Mouse (Mus musculus): ENCODE results near the gene Rap1b. TPM values are rescaled to one million over a fixed set of nuclear protein-coding genes. Genes with fewer than 3 reads are reported as not detected.

The Rap1b gene
- polyA plus RNA-seq, 2 experiments = 46.7 to 101 TPM

- H3K9ac ChIP-seq (replicated peaks) = no peak overlapping the region
- WGBS (ENCODE audit: insufficient replicate concordance) = 60% methylated on average over 4 of the region's 4 CpGs
- H3K4me3 ChIP-seq (ENCODE audit: insufficient read depth in 1 of 2, low read depth in 2 of 2, low read length in 2 of 2) = no peak overlapping the region
- no peaks in the 10 kb centered on the region for H3K36me3 ChIP-seq (replicated peaks; ENCODE audit: control insufficient read depth, insufficient read depth, low read depth)
- no peaks in the 10 kb centered on the region for H3K9me3 ChIP-seq (ENCODE audit: control insufficient read depth, low read length)
- no peak overlapping the region for H3K4me2 ChIP-seq (ENCODE audit: low read depth)
- TF ChIP-seq CTCF (IDR thresholded peaks at IDR 0.05; ENCODE audit: low read depth) (no peak), EP300 (IDR thresholded peaks at IDR 0.05; ENCODE audit: low read depth) (no peak)
- ATAC-seq (ENCODE audit: insufficient read depth) (no peak), DNase-seq (ENCODE audit: low read depth in 3 of 3, low spot score in 3 of 3) (no peak)
- no peak overlapping the region for H3K27ac ChIP-seq
- H3K4me1 ChIP-seq (replicated peaks; ENCODE audit: control insufficient read depth in 2 of 2, insufficient read depth in 2 of 2, low read length in 1 of 2) = peaks cover 7 to 37% of the 10 kb centered on the region in 2 experiments
- H3K27me3 ChIP-seq (ENCODE audit: control insufficient read depth, insufficient read depth, low read length) = no peaks in the 10 kb centered on the region
These were observed 16.8 kb downstream of the Rap1b start for GRCm38 (mm10) chr10:117829022-117829421.

- ATAC-seq (ENCODE audit: insufficient read depth) = no peak
- Histone ChIP-seq H3K27ac (no peak overlapping the region), H3K36me3 (replicated peaks; ENCODE audit: control insufficient read depth, insufficient read depth, low read depth) (no peaks in the 10 kb centered on the region), H3K27me3 (ENCODE audit: control insufficient read depth, insufficient read depth, low read length) (no peaks in the 10 kb centered on the region), H3K4me1 (replicated peaks; ENCODE audit: control insufficient read depth in 2 of 2, insufficient read depth in 2 of 2, low read length in 1 of 2) (peaks cover 7 to 37% of the 10 kb centered on the region in 2 experiments), H3K4me2 (ENCODE audit: low read depth) (no peak overlapping the region), H3K9me3 (ENCODE audit: control insufficient read depth, low read length) (no peaks in the 10 kb centered on the region), H3K4me3 (ENCODE audit: insufficient read depth in 1 of 2, low read depth in 2 of 2, low read length in 2 of 2) (no peak overlapping the region), H3K9ac (replicated peaks) (no peak overlapping the region)
- no peak for DNase-seq (ENCODE audit: low read depth in 3 of 3, low spot score in 3 of 3)
- 60% methylated on average over 4 of the region's 4 CpGs for WGBS (ENCODE audit: insufficient replicate concordance)
- no peak for TF ChIP-seq EP300 (IDR thresholded peaks at IDR 0.05; ENCODE audit: low read depth)
- no peak for TF ChIP-seq CTCF (IDR thresholded peaks at IDR 0.05; ENCODE audit: low read depth)
These were observed 17.3 kb downstream of the Rap1b start for GRCm38 (mm10) chr10:117828536-117828935.

- WGBS (ENCODE audit: insufficient replicate concordance) = 72% methylated on average over 4 of the region's 4 CpGs
These were observed 21.2 kb downstream of the Rap1b start for GRCm38 (mm10) chr10:117824647-117825046.

GRCm38 (mm10) chr10:117824139-117824538 is 21.7 kb downstream of the Rap1b start:
- 60% methylated on average over 4 of the region's 4 CpGs for WGBS (ENCODE audit: insufficient replicate concordance)
- no peak for TF ChIP-seq CTCF (IDR thresholded peaks at IDR 0.05; ENCODE audit: low read depth)
- DNase-seq (ENCODE audit: low read depth in 3 of 3, low spot score in 3 of 3) (no peak), ATAC-seq (ENCODE audit: insufficient read depth) (no peak)
- Histone ChIP-seq H3K27me3 (ENCODE audit: control insufficient read depth, insufficient read depth, low read length) (no peaks in the 10 kb centered on the region), H3K4me2 (ENCODE audit: low read depth) (no peak overlapping the region), H3K9me3 (ENCODE audit: control insufficient read depth, low read length) (no peaks in the 10 kb centered on the region), H3K36me3 (replicated peaks; ENCODE audit: control insufficient read depth, insufficient read depth, low read depth) (peaks cover 19% of the 10 kb centered on the region; the same call in 1 of the 2 replicates), H3K27ac (no peak overlapping the region), H3K4me1 (replicated peaks; ENCODE audit: control insufficient read depth in 2 of 2, insufficient read depth in 2 of 2, low read length in 1 of 2) (peaks cover 3 to 12% of the 10 kb centered on the region in 2 experiments), H3K9ac (replicated peaks) (no peak overlapping the region), H3K4me3 (ENCODE audit: insufficient read depth in 1 of 2, low read depth in 2 of 2, low read length in 2 of 2) (no peak overlapping the region)

More at GRCm38 (mm10) chr10:117824647-117825046, 21.2 kb downstream of the Rap1b start:
- Histone ChIP-seq H3K4me2 (ENCODE audit: low read depth) (no peak overlapping the region), H3K4me1 (replicated peaks; ENCODE audit: control insufficient read depth in 2 of 2, insufficient read depth in 2 of 2, low read length in 1 of 2) (peaks cover 5 to 16% of the 10 kb centered on the region in 2 experiments), H3K4me3 (ENCODE audit: insufficient read depth in 1 of 2, low read depth in 2 of 2, low read length in 2 of 2) (no peak overlapping the region), H3K36me3 (replicated peaks; ENCODE audit: control insufficient read depth, insufficient read depth, low read depth) (peaks cover 17% of the 10 kb centered on the region; the same call in 1 of the 2 replicates), H3K27me3 (ENCODE audit: control insufficient read depth, insufficient read depth, low read length) (no peaks in the 10 kb centered on the region), H3K9ac (replicated peaks) (no peak overlapping the region), H3K9me3 (ENCODE audit: control insufficient read depth, low read length) (no peaks in the 10 kb centered on the region), H3K27ac (no peak overlapping the region)
- ATAC-seq (ENCODE audit: insufficient read depth) (no peak), DNase-seq (ENCODE audit: low read depth in 3 of 3, low spot score in 3 of 3) (no peak)
- TF ChIP-seq CTCF (IDR thresholded peaks at IDR 0.05; ENCODE audit: low read depth) (no peak), EP300 (IDR thresholded peaks at IDR 0.05; ENCODE audit: low read depth) (no peak)

GRCm38 (mm10) chr10:117823321-117823720 is 22.5 kb downstream of the Rap1b start:
- H3K36me3 ChIP-seq (replicated peaks; ENCODE audit: control insufficient read depth, insufficient read depth, low read depth) = peaks cover 23% of the 10 kb centered on the region
- no peaks in the 10 kb centered on the region for H3K27me3 ChIP-seq (ENCODE audit: control insufficient read depth, insufficient read depth, low read length)
- 73% methylated on average over 6 of the region's 6 CpGs for WGBS (ENCODE audit: insufficient replicate concordance)
- ATAC-seq (ENCODE audit: insufficient read depth) (no peak), DNase-seq (ENCODE audit: low read depth in 3 of 3, low spot score in 3 of 3) (no peak)
- no peak overlapping the region for H3K4me2 ChIP-seq (ENCODE audit: low read depth)
- TF ChIP-seq EP300 (IDR thresholded peaks at IDR 0.05; ENCODE audit: low read depth) (no peak), CTCF (IDR thresholded peaks at IDR 0.05; ENCODE audit: low read depth) (no peak)
- no peak overlapping the region for H3K27ac ChIP-seq
- H3K4me1 ChIP-seq (replicated peaks; ENCODE audit: control insufficient read depth in 2 of 2, insufficient read depth in 2 of 2, low read length in 1 of 2) = peaks cover 0 to 7% of the 10 kb centered on the region in 2 experiments; a peak in 2 of 4 replicates
- H3K9ac ChIP-seq (replicated peaks) = no peak overlapping the region
- no peak overlapping the region for H3K4me3 ChIP-seq (ENCODE audit: insufficient read depth in 1 of 2, low read depth in 2 of 2, low read length in 2 of 2)
- no peaks in the 10 kb centered on the region for H3K9me3 ChIP-seq (ENCODE audit: control insufficient read depth, low read length)

All from liver, embryonic 14.5 days (tissue).